Mouse (Mus musculus): ENCODE results near the gene Tnip3. TPM values are rescaled to one million over a fixed set of nuclear protein-coding genes. Genes with fewer than 3 reads are reported as not detected.

Gene Tnip3
- polyA plus RNA-seq, 1 experiment from 2014 or later = 0.08 TPM

- Histone ChIP-seq H3K27me3 (ENCODE audit: control insufficient read depth, insufficient read depth, low read length) (no peaks in the 10 kb centered on the region), H3K4me2 (ENCODE audit: low read depth, low read length) (no peak overlapping the region), H3K36me3 (ENCODE audit: control insufficient read depth, insufficient read depth, low read length) (no peaks in the 10 kb centered on the region), H3K4me3 (ENCODE audit: low read depth, low read length) (no peak overlapping the region), H3K9me3 (ENCODE audit: control insufficient read depth, low read length) (no peaks in the 10 kb centered on the region), H3K4me1 (ENCODE audit: control insufficient read depth, insufficient read depth, low read length) (no peaks in the 10 kb centered on the region), H3K9ac (replicated peaks; ENCODE audit: low read depth, low read length) (no peak overlapping the region), H3K27ac (ENCODE audit: low read depth, low read length) (no peak overlapping the region)
- ATAC-seq (ENCODE audit: low read depth) = no peak
- 87% methylated on average over 4 of the region's 4 CpGs for WGBS
Measured at GRCm38 (mm10) chr6:65661272-65661671, 136.2 kb downstream of the Tnip3 start.

- no peaks in the 10 kb centered on the region for H3K36me3 ChIP-seq (ENCODE audit: control insufficient read depth, insufficient read depth, low read length)
- 69% methylated on average over 2 of the region's 2 CpGs for WGBS
- no peaks in the 10 kb centered on the region for H3K9me3 ChIP-seq (ENCODE audit: control insufficient read depth, low read length)
- H3K4me2 ChIP-seq (ENCODE audit: low read depth, low read length) = no peak overlapping the region
- H3K4me3 ChIP-seq (ENCODE audit: low read depth, low read length) = no peak overlapping the region
- H3K9ac ChIP-seq (replicated peaks; ENCODE audit: low read depth, low read length) = no peak overlapping the region
- H3K27me3 ChIP-seq (ENCODE audit: control insufficient read depth, insufficient read depth, low read length) = no peaks in the 10 kb centered on the region
- H3K27ac ChIP-seq (ENCODE audit: low read depth, low read length) = no peak overlapping the region
- no peaks in the 10 kb centered on the region for H3K4me1 ChIP-seq (ENCODE audit: control insufficient read depth, insufficient read depth, low read length)
- ATAC-seq (ENCODE audit: low read depth) = no peak
Measured at GRCm38 (mm10) chr6:65662050-65662449, 136.9 kb downstream of the Tnip3 start.

- Histone ChIP-seq H3K9ac (replicated peaks; ENCODE audit: low read depth, low read length) (no peak overlapping the region), H3K4me1 (ENCODE audit: control insufficient read depth, insufficient read depth, low read length) (no peaks in the 10 kb centered on the region), H3K9me3 (ENCODE audit: control insufficient read depth, low read length) (no peaks in the 10 kb centered on the region), H3K27ac (ENCODE audit: low read depth, low read length) (no peak overlapping the region), H3K27me3 (ENCODE audit: control insufficient read depth, insufficient read depth, low read length) (no peaks in the 10 kb centered on the region), H3K36me3 (ENCODE audit: control insufficient read depth, insufficient read depth, low read length) (no peaks in the 10 kb centered on the region), H3K4me2 (ENCODE audit: low read depth, low read length) (no peak overlapping the region), H3K4me3 (ENCODE audit: low read depth, low read length) (no peak overlapping the region)
- 83% methylated on average over 6 of the region's 6 CpGs for WGBS
- no peak for ATAC-seq (ENCODE audit: low read depth)
Measured at GRCm38 (mm10) chr6:65663990-65664389, 138.9 kb downstream of the Tnip3 start.

- Histone ChIP-seq H3K9ac (replicated peaks; ENCODE audit: low read depth, low read length) (no peak overlapping the region), H3K4me2 (ENCODE audit: low read depth, low read length) (no peak overlapping the region), H3K9me3 (ENCODE audit: control insufficient read depth, low read length) (no peaks in the 10 kb centered on the region), H3K4me3 (ENCODE audit: low read depth, low read length) (no peak overlapping the region), H3K4me1 (ENCODE audit: control insufficient read depth, insufficient read depth, low read length) (0 out of 2 replicates have a peak, but pooled peaks cover 2% of the 10 kb centered on the region), H3K36me3 (ENCODE audit: control insufficient read depth, insufficient read depth, low read length) (no peaks in the 10 kb centered on the region), H3K27me3 (ENCODE audit: control insufficient read depth, insufficient read depth, low read length) (no peaks in the 10 kb centered on the region), H3K27ac (ENCODE audit: low read depth, low read length) (no peak overlapping the region)
- WGBS = 73% methylated on average over 3 of the region's 3 CpGs
- no peak for ATAC-seq (ENCODE audit: low read depth)
Measured at GRCm38 (mm10) chr6:65666295-65666694, 141.2 kb downstream of the Tnip3 start.

- Histone ChIP-seq H3K9ac (replicated peaks; ENCODE audit: low read depth, low read length) (no peak overlapping the region), H3K9me3 (ENCODE audit: control insufficient read depth, low read length) (no peaks in the 10 kb centered on the region), H3K4me3 (ENCODE audit: low read depth, low read length) (no peak overlapping the region), H3K4me1 (ENCODE audit: control insufficient read depth, insufficient read depth, low read length) (peaks cover 7% of the 10 kb centered on the region; the same call in 1 of the 2 replicates), H3K36me3 (ENCODE audit: control insufficient read depth, insufficient read depth, low read length) (no peaks in the 10 kb centered on the region), H3K27me3 (ENCODE audit: control insufficient read depth, insufficient read depth, low read length) (no peaks in the 10 kb centered on the region), H3K4me2 (ENCODE audit: low read depth, low read length) (no peak overlapping the region), H3K27ac (ENCODE audit: low read depth, low read length) (no peak overlapping the region)
- no peak for ATAC-seq (ENCODE audit: low read depth)
- 16% methylated on average over 2 of the region's 2 CpGs for whole genome bisulfite sequencing
Measured at GRCm38 (mm10) chr6:65669971-65670370, 144.9 kb downstream of the Tnip3 start.

- Histone ChIP-seq H3K27me3 (ENCODE audit: control insufficient read depth, insufficient read depth, low read length) (no peaks in the 10 kb centered on the region), H3K4me3 (ENCODE audit: low read depth, low read length) (peak overlapping the region; percentile 64), H3K9ac (replicated peaks; ENCODE audit: low read depth, low read length) (peak overlapping the region; percentile 61), H3K27ac (ENCODE audit: low read depth, low read length) (peak overlapping the region; percentile 48; the same call in 1 of the 2 replicates), H3K36me3 (ENCODE audit: control insufficient read depth, insufficient read depth, low read length) (no peaks in the 10 kb centered on the region), H3K9me3 (ENCODE audit: control insufficient read depth, low read length) (no peaks in the 10 kb centered on the region), H3K4me1 (ENCODE audit: control insufficient read depth, insufficient read depth, low read length) (peaks cover 7% of the 10 kb centered on the region; the same call in 1 of the 2 replicates), H3K4me2 (ENCODE audit: low read depth, low read length) (peak overlapping the region; percentile 92)
- peak; percentile 54 for ATAC-seq (ENCODE audit: low read depth)
- 1% methylated on average over 20 of the region's 21 CpGs for WGBS
Measured at GRCm38 (mm10) chr6:65670981-65671411, 145.9 kb downstream of the Tnip3 start.

GRCm38 (mm10) chr6:65671451-65671850 is 146.3 kb downstream of the Tnip3 start, which contains the start of gene Ndnf:
Gene Ndnf, plus strand, starts transcription at chr6:65671590.
- Histone ChIP-seq H3K27ac (ENCODE audit: low read depth, low read length) (peak within 1 kb of the TSS; percentile 55), H3K36me3 (ENCODE audit: control insufficient read depth, insufficient read depth, low read length) (no peaks in the 10 kb centered on the region), H3K9me3 (ENCODE audit: control insufficient read depth, low read length) (no peaks in the 10 kb centered on the region), H3K4me3 (ENCODE audit: low read depth, low read length) (peak within 1 kb of the TSS; percentile 64), H3K9ac (replicated peaks; ENCODE audit: low read depth, low read length) (peak within 1 kb of the TSS; percentile 61), H3K27me3 (ENCODE audit: control insufficient read depth, insufficient read depth, low read length) (no peaks in the 10 kb centered on the region), H3K4me2 (ENCODE audit: low read depth, low read length) (peak within 1 kb of the TSS; percentile 92), H3K4me1 (ENCODE audit: control insufficient read depth, insufficient read depth, low read length) (peaks cover 7% of the 10 kb centered on the region; the same call in 1 of the 2 replicates)
- ATAC-seq (ENCODE audit: low read depth) = peak; percentile 92
- under 1% methylated on average over 38 of the region's 45 CpGs for WGBS

GRCm38 (mm10) chr6:65672131-65673031 is 147.3 kb downstream of the Tnip3 start:
- no peaks in the 10 kb centered on the region for H3K36me3 ChIP-seq (ENCODE audit: control insufficient read depth, insufficient read depth, low read length)
- WGBS = under 1% methylated on average over 57 of the region's 57 CpGs
- peaks cover 7% of the 10 kb centered on the region; the same call in 1 of the 2 replicates for H3K4me1 ChIP-seq (ENCODE audit: control insufficient read depth, insufficient read depth, low read length)
- peak overlapping the region; percentile 92 for H3K4me2 ChIP-seq (ENCODE audit: low read depth, low read length)
- no peaks in the 10 kb centered on the region for H3K27me3 ChIP-seq (ENCODE audit: control insufficient read depth, insufficient read depth, low read length)
- no peaks in the 10 kb centered on the region for H3K9me3 ChIP-seq (ENCODE audit: control insufficient read depth, low read length)
- H3K27ac ChIP-seq (ENCODE audit: low read depth, low read length) = peak overlapping the region; percentile 55
- peak overlapping the region; percentile 64 for H3K4me3 ChIP-seq (ENCODE audit: low read depth, low read length)
- ATAC-seq (ENCODE audit: low read depth) = peak; percentile 32; the same call in 1 of the 2 replicates
- H3K9ac ChIP-seq (replicated peaks; ENCODE audit: low read depth, low read length) = peak overlapping the region; percentile 61

Measured in neural tube, embryonic 14.5 days (tissue).